Mouse (Mus musculus): Measurements from ENCODE around the gene Morf4l1.

GRCm38 (mm10) chr9:90135466-90135865 lies 20.9 kb upstream of the Morf4l1 start:
- TF ChIP-seq CTCF (IDR thresholded peaks at IDR 0.05; ENCODE audit: low read depth, low read length) (peak; percentile 21; the same call in 1 of the 2 replicates), POLR2A (IDR thresholded peaks at IDR 0.05; ENCODE audit: extremely low read depth, insufficient read depth, low read length) (no peak)

All from liver, adult 2 months (tissue).